Mouse (Mus musculus): ENCODE measurements around the gene 2210408I21Rik.
A peak's percentile ranks its signal among the peaks of the same experiment; 100 is the strongest.
"Not testable (repeated sequence)": the region's sequence is repeated elsewhere in the genome, so short reads cannot be mapped to it uniquely, and the experiment has no call there.

Gene 2210408I21Rik

DNA sequence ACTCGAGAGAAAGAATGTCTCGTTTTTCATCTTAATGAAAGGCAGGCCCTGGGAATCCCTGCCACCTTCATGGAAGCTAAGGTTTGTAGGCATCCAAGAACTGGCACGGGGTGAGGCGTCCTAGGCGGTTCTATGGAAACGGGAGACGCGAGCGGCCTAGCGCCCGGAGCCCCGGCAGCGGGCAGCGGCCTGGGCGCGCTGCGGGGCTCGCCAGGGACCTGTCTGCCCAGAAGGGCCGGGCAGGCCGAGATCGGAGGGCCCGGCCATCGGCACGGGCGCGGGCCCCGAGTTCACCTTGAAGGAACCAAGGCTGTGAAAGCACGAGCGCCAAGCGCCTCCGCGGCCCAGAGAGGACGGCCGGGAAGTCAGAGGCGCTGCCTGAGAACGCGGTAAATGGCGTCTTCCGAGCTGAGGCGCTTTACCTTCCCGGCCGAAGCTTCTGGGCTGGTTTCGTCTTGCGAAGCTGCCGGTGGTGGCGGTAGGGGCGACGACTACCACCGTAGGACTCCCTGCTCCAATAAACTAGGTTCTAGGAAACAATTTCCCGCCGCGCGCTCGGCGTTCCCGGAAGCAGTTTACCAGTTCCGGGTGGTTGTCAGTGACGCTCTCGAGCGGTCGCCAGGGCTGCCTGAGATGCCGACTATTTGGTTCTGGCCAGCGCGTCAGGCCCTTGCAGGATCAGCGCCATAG lies at the start of gene 2210408I21Rik, which contains the start of gene Slf1:
2210408I21Rik (plus strand) TSS at position 610 of the 690 bp plus-strand sequence.
Slf1 (minus strand) TSS at position 543 of the 690 bp plus-strand sequence.
- peak; percentile 82 for DNase-seq (ENCODE audit: low read depth, low spot score)
- Histone ChIP-seq H3K27me3 (ENCODE audit: control insufficient read depth, insufficient read depth, low read length, poor library complexity, severe bottlenecking) (no peaks in the 10 kb centered on the region), H3K36me3 (ENCODE audit: control insufficient read depth, insufficient read depth, low read length, poor library complexity, severe bottlenecking) (no peaks in the 10 kb centered on the region)

DNA sequence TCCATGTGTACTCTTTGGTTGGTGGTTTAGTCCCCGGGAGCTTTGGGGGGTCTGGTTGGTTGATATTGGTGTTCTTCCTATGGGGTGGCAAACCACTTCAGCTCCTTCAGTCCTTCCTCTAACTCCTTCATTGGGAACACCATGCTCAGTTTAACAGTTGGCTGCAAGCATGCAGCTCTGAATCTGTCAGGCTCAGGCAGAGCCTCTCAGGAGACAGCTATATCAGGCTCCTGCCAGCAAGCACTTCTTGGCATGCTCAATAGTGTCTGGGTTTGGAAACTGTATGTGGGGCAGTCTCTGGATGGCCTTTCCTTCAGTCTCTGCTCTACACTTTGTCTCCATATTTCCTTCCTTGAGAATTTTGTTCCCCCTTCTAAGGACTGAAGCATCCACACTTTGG lies 42.5 kb upstream of the 2210408I21Rik start:
- H3K27me3 ChIP-seq (ENCODE audit: control insufficient read depth, insufficient read depth, low read length, poor library complexity, severe bottlenecking); DNase-seq (ENCODE audit: low read depth, low spot score); H3K36me3 ChIP-seq (ENCODE audit: control insufficient read depth, insufficient read depth, low read length, poor library complexity, severe bottlenecking): not testable (repeated sequence)

DNA sequence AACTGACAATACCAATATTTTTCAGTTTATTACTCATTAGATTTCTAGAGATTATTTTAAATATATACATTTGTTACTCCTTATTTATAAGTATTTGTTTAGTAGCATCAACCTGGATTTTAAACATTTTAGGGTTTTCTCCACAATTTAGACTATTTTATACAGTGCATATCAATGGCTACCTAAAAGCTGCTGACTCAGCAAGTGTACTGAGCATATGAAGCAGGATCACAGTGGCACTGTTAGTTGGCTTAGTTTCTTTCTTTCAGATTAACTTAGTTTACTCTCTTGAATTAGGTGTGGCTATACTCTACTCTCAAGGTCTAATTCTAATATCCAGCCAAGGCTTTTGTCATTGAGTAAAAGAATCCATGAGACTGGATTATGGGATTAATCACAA lies 27.6 kb upstream of the 2210408I21Rik start:
- Histone ChIP-seq H3K27me3 (ENCODE audit: control insufficient read depth, insufficient read depth, low read length, poor library complexity, severe bottlenecking) (no peaks in the 10 kb centered on the region), H3K36me3 (ENCODE audit: control insufficient read depth, insufficient read depth, low read length, poor library complexity, severe bottlenecking) (peaks cover 1% of the 10 kb centered on the region; the same call in 1 of the 2 replicates)
- no peak for DNase-seq (ENCODE audit: low read depth, low spot score)

DNA sequence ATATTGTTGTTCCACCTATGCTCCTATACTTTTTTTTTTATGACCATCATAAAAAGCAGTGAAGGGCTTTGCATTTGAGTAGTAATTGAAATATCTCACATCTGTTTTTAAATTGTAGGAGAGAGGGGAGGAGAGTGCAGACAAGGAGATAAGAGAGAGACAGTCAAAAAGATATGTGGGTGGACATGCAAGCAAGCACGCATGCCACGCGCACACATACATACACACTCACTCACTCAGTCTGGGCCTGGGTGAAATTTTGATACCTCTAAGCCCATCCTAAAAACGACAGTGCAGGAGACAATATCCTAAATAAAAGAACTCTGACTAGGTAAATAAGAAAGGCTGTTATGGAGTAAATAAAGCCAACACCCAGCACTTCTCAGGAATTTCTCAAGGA lies 16.6 kb upstream of the 2210408I21Rik start:
- DNase-seq (ENCODE audit: low read depth, low spot score) = no peak
- Histone ChIP-seq H3K27me3 (ENCODE audit: control insufficient read depth, insufficient read depth, low read length, poor library complexity, severe bottlenecking) (no peaks in the 10 kb centered on the region), H3K36me3 (ENCODE audit: control insufficient read depth, insufficient read depth, low read length, poor library complexity, severe bottlenecking) (no peaks in the 10 kb centered on the region; the same call in 1 of the 2 replicates)

DNA sequence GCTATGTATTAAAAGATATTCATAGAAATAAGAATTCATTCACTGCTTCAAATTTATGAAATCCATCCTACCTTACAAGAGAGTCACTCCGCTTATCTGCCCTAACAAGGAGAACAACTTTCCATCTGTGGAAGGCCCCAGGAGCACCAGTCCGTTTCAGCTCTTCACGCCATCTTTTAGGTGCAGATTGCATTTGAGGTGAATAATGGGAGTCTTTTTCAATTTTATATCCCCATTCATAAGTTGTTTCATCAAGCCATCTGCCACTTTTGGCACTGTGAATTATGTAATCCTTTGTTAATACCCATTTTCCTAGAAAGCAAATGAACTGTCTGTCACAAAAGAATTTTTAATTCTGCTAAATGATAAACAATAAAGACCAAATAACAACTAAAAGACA lies 10.2 kb upstream of the 2210408I21Rik start:
- Histone ChIP-seq H3K27me3 (ENCODE audit: control insufficient read depth, insufficient read depth, low read length, poor library complexity, severe bottlenecking) (no peaks in the 10 kb centered on the region), H3K36me3 (ENCODE audit: control insufficient read depth, insufficient read depth, low read length, poor library complexity, severe bottlenecking) (0 out of 2 replicates have a peak, but pooled peaks cover 2% of the 10 kb centered on the region)
- no peak for DNase-seq (ENCODE audit: low read depth, low spot score)

DNA sequence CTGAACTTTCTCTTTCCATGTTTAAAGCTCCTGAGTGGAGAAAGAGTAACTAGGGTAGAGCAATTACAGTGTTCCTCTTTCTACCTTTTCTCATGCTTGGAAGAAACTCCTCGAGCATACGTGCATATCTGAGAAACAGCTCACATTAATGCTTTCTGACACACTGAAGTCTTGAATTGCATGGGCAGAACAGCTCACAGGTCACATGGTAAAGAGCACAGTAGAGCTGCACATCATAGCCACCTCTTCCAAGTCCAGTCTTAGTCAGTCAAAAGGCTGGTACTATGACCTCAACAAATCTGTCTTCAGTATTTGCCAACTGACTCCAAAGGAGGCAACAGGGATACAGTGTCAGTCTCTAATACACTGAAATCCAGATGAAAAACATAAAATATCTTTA lies 7.1 kb upstream of the 2210408I21Rik start:
- H3K27me3 ChIP-seq (ENCODE audit: control insufficient read depth, insufficient read depth, low read length, poor library complexity, severe bottlenecking) = no peaks in the 10 kb centered on the region
- H3K36me3 ChIP-seq (ENCODE audit: control insufficient read depth, insufficient read depth, low read length, poor library complexity, severe bottlenecking) = 0 out of 2 replicates have a peak, but pooled peaks cover 2% of the 10 kb centered on the region
- peak; percentile 2 for DNase-seq (ENCODE audit: low read depth, low spot score)

DNA sequence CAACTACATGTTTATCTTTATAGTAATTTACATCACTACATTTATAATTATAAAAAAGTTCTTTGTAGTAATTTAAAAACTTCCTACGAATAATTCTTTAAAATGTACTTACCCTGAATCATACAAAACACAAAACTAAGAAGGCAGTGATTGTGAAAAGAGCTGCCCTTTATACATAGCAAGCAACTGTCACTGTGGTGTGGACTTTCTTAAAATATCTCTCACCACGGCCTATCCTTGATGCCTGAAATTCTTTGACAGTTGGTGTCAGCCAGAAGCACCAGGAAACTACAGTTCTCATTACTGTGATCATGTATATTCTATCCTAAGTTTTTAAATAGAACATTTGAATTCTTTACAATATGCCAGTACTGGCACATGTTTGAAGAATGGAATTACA lies 4.2 kb upstream of the 2210408I21Rik start:
- no peak for DNase-seq (ENCODE audit: low read depth, low spot score)
- Histone ChIP-seq H3K27me3 (ENCODE audit: control insufficient read depth, insufficient read depth, low read length, poor library complexity, severe bottlenecking) (no peaks in the 10 kb centered on the region), H3K36me3 (ENCODE audit: control insufficient read depth, insufficient read depth, low read length, poor library complexity, severe bottlenecking) (no peaks in the 10 kb centered on the region)

DNA sequence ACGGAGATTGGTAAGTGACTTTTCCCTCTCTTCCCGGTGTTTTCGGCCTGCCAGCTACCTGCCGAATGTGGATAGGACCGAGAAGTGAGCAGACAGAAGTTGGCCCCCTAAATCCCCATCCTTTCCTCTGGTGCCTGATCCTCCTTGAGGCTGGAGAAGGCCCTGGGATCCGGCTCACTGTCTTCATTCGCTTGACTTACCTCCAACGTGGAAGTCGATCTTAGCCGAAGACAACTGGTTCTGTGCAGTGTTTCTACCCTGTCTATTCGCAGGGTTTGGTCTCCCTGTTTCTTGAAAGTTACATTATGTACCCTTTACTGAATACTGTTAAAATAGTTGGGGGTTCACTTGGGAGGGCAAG lies 261 bp downstream of the 2210408I21Rik start:
- DNase-seq (ENCODE audit: low read depth, low spot score) = no peak
- no peaks in the 10 kb centered on the region for H3K36me3 ChIP-seq (ENCODE audit: control insufficient read depth, insufficient read depth, low read length, poor library complexity, severe bottlenecking)
- no peaks in the 10 kb centered on the region for H3K27me3 ChIP-seq (ENCODE audit: control insufficient read depth, insufficient read depth, low read length, poor library complexity, severe bottlenecking)

DNA sequence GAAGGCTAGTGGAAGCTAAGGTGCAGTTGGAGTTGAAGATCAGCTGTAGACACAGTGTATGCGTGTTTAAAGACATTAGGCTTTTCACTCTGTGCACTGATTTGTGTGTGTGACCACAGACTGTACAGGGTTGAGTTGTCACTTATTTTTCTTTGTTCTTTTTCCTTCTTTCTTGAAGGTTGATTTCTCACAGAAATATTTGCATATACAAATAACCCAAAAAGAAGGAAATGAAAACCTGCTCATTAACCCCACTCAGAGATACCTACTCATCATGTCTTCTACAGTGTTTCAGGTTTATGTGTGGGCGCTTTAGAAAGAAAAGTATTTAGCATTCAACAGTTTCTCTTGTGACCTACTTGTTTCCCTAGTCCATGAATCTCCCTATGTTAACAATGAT lies 5.5 kb downstream of the 2210408I21Rik start:
- peak; percentile 60 for DNase-seq (ENCODE audit: low read depth, low spot score)
- Histone ChIP-seq H3K27me3 (ENCODE audit: control insufficient read depth, insufficient read depth, low read length, poor library complexity, severe bottlenecking) (no peaks in the 10 kb centered on the region), H3K36me3 (ENCODE audit: control insufficient read depth, insufficient read depth, low read length, poor library complexity, severe bottlenecking) (no peaks in the 10 kb centered on the region)

DNA sequence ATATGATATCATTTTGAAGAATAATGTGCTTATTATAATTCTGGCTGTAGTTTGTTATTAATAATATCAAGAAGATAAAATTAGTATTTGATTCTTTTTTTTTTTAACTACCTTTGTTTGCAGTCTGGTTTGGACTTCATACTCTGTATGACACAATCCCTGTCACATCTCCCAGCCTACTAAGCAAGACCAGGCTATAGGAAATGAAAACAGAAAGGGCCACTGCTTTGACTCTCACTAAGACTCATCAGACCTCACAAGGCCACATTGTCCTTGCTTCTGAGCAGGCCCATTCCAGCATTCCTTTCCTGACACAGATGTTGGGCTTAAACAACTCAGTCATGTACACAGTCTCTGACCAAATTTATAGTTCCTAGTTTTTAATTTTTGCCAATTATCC lies 42.6 kb downstream of the 2210408I21Rik start:
- Histone ChIP-seq H3K27me3 (ENCODE audit: control insufficient read depth, insufficient read depth, low read length, poor library complexity, severe bottlenecking) (no peaks in the 10 kb centered on the region; the same call in 1 of the 2 replicates), H3K36me3 (ENCODE audit: control insufficient read depth, insufficient read depth, low read length, poor library complexity, severe bottlenecking) (no peaks in the 10 kb centered on the region)
- no peak for DNase-seq (ENCODE audit: low read depth, low spot score)

DNA sequence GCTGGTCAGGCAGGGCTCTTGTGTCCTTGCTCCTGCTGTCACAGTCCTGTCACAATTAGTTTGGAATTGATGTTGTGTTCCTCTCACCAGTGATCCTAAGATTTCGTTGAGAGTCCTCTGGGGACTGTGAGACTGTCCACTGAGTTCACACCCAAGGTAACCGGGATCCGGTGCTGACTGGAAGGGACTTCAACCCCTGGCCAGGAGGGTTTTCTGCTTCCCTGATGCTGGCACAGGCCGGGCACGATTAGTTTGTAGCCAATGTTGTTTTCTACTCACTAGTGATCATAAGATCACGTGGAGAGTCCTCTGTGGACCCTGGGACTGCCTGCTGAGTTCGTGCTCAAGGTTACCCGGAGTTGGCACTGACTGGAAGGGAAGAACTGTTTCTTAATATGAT lies 55.3 kb downstream of the 2210408I21Rik start:
- Histone ChIP-seq H3K27me3 (ENCODE audit: control insufficient read depth, insufficient read depth, low read length, poor library complexity, severe bottlenecking) (no peaks in the 10 kb centered on the region), H3K36me3 (ENCODE audit: control insufficient read depth, insufficient read depth, low read length, poor library complexity, severe bottlenecking) (no peaks in the 10 kb centered on the region)
- DNase-seq (ENCODE audit: low read depth, low spot score) = no peak

DNA sequence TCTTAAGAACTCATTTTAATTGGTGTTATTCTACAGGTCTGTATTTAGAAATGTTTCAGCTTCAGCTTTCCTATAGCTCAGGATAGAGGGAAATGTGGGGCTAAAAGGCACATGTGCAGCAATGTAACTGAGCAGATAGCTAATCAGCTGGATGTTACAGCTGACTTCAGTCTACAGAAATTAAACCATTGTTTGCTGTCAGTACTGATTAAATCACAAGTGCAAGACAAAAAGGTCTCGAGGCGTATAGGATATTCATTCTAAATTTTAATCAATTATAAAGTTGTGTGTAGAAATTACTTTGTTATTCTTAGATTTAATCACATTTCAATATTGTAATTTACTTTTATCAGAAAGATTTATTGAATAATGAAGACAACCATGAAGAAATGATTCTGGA lies 56.9 kb downstream of the 2210408I21Rik start:
- no peak for DNase-seq (ENCODE audit: low read depth, low spot score)
- Histone ChIP-seq H3K27me3 (ENCODE audit: control insufficient read depth, insufficient read depth, low read length, poor library complexity, severe bottlenecking) (no peaks in the 10 kb centered on the region), H3K36me3 (ENCODE audit: control insufficient read depth, insufficient read depth, low read length, poor library complexity, severe bottlenecking) (no peaks in the 10 kb centered on the region)

DNA sequence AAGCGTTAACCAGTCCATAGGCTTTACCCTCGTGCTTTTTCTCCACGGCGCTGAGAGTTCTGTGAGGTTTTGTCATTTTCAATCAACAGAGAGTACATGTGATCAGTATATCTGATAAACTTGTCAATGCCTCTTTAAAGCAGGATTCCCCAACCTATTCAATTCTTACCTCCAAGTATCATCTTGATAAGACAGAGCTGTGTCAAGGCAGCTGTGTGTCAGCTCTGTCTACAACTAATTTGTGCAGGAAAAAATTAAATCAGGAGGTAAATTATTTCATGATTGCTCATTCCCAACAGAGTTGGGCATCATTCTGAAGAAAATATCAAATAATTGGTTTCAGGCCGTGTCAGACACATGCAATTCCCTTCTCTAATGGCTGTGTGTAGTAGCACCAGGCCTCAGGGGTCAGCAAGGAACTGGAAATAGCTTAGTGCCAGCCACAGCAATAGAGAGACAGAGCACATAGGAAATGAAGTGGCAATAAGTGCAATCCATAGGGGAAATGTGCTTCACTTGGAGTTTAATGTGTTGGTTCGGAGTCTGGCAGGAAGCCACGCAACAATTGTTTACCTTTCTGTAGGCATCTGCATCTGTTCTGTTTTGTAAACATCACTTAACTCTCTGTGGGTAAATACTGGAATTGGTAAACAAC lies 73.6 kb downstream of the 2210408I21Rik start:
- DNase-seq (ENCODE audit: low read depth, low spot score) = no peak
- Histone ChIP-seq H3K27me3 (ENCODE audit: control insufficient read depth, insufficient read depth, low read length, poor library complexity, severe bottlenecking) (no peaks in the 10 kb centered on the region), H3K36me3 (ENCODE audit: control insufficient read depth, insufficient read depth, low read length, poor library complexity, severe bottlenecking) (no peaks in the 10 kb centered on the region)

DNA sequence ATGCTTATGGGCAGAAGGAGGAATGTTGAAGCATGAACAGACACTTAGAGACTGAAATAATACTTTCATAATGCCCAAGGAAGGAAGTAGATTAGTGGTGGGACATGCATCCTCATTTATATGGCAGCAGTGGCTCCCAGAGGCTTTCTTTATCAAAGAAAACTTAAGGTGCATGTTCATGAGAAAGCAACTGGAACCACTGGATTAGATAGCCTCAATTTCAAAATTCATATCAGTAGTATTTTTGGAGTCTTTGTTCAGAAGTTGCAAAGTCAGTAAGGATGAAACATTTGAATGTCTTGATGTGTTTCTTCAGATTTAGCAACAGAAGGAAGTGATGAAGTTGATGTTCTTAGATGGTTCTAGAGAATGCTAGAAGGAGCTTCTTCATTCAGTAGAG lies 77.9 kb downstream of the 2210408I21Rik start:
- DNase-seq (ENCODE audit: low read depth, low spot score) = no peak
- Histone ChIP-seq H3K36me3 (ENCODE audit: control insufficient read depth, insufficient read depth, low read length, poor library complexity, severe bottlenecking) (no peaks in the 10 kb centered on the region), H3K27me3 (ENCODE audit: control insufficient read depth, insufficient read depth, low read length, poor library complexity, severe bottlenecking) (no peaks in the 10 kb centered on the region)

DNA sequence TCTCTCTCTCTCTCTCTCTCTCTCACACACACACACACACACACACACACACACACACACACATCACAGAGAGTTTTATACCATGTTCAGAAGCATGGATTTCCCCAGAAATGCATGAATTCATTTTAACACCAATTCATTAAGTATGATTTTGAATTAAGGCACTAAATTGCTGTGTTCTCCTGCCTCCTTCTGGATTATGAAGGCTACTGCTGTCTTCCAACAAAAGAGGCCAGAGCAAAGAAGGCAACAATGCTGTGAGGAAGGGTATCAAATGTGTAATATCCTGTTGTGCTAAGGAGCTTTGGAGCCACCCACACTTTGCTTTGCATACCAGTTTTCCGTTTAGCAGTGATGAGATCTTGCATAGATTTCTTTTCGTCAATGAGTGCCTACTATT lies 80.1 kb downstream of the 2210408I21Rik start:
- no peaks in the 10 kb centered on the region for H3K36me3 ChIP-seq (ENCODE audit: control insufficient read depth, insufficient read depth, low read length, poor library complexity, severe bottlenecking)
- DNase-seq (ENCODE audit: low read depth, low spot score) = peak; percentile 13
- no peaks in the 10 kb centered on the region for H3K27me3 ChIP-seq (ENCODE audit: control insufficient read depth, insufficient read depth, low read length, poor library complexity, severe bottlenecking)

Data from splenic B cell, adult 2 months (primary cell).